Mouse (Mus musculus) kidney, postnatal 36 days (tissue): ENCODE measurements around the gene E030030I06Rik.
A peak's percentile ranks its signal among the peaks of the same experiment; 100 is the strongest.
"Not testable (repeated sequence)": the region's sequence is repeated elsewhere in the genome, so short reads cannot be mapped to it uniquely, and the experiment has no call there.

Source experiments
- DNase-seq, 2 experiments: peaks; one replicate each; pipeline ENCODE4 v3.0.0; 2021 to 2022; ENCODE audit warnings: mixed read lengths in 2 of 2

E030030I06Rik gene

DNA sequence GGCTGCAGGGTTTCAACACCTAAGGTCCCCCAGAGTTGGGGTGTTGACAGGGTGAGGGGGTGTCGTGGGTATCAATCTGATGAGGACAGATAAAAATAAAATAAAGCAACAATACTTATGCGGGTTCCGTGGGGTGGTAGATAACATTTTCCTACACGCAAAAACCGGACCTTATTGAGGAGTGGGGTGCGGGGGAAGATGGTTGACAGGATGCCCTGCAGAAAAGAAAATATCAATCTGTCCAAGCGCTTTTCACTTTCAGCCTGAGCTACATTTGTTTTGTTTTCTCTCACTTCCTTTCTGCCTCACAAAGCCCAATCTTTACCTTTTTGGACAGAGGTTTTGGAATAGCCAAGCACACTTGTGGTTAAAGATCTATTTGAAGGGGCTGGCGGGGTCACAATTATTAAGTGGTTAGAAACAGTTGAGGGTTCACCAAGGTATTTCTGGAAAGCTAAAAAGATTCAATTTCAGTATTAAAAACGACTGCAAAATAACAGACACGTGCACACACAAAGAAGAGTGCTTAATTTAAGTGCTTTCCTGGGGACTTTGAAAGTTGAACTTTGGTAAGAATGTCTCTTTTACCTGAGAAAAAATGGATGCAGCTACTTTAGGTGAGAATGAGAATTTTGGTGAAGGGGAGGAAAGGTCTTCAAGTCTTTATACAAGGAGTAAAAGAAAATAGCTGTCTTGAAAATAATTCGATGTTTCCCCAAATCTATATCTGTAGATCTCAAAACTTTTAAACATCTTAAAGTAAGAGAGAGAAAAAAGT, 3.0 kb upstream of the E030030I06Rik start:
- peak in 1 of 2 experiments; percentile 7 for DNase-seq

DNA sequence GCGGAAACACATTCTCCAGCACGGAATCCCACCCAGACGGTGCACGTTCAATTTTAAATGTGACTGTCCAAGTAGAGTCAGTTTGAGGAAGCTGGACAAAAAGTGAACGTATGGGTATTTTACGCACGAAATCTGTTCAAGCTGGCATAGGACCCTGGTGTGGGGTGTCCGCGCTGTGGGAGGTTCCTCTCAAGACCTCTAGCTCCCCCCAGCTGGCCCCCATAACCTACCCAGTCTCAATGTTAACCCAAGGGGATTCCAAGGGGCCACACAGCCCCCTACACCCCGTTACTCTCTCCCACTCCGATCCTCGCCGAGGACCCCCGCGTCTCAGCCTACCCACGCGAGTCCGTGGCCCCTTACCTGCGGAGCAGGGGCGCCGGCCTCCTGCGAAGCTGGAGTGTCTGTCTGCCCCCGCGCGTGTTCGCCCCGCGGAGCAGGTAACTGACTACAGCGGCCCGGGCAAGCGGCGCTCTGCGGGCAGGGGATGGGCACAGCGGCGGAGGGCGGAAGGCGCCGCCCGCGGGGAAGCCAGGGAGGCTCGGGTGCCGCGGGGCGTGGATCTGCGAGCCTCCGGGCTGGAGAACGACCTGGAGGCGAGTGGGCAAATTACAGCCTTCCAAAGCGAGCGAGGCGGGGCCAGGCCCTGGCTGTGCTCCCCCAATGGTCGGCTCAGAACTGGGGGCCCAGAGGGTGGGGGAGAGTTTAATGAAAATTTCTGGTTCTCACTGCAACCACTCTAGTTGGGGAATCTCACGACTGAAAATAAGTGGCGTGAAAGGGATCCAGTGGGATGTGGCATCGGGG, 2.2 kb upstream of the E030030I06Rik start:
- DNase-seq: peak in 1 of 2 experiments; percentile 15

DNA sequence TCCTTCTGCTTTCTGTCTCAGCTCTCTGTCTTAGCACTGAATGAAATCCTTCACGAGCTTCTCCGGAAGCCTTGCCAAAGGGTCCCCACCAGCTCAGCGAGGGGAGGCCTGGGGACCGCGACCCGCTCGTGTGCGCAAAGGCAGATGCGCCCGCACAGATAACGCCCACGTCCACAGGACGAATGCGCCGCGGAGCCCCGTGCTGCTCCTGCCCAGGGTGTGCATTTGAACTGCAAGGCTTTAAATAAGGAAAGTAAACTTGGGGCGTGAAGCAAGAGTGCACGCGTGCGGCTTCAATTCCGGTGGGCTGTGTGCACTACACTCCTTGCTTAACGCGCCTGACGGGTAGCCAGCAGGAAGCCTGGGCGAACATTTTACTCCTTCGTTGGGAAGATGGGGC, 1.5 kb upstream of the E030030I06Rik start:
- DNase-seq: peak in 1 of 2 experiments; percentile 22

DNA sequence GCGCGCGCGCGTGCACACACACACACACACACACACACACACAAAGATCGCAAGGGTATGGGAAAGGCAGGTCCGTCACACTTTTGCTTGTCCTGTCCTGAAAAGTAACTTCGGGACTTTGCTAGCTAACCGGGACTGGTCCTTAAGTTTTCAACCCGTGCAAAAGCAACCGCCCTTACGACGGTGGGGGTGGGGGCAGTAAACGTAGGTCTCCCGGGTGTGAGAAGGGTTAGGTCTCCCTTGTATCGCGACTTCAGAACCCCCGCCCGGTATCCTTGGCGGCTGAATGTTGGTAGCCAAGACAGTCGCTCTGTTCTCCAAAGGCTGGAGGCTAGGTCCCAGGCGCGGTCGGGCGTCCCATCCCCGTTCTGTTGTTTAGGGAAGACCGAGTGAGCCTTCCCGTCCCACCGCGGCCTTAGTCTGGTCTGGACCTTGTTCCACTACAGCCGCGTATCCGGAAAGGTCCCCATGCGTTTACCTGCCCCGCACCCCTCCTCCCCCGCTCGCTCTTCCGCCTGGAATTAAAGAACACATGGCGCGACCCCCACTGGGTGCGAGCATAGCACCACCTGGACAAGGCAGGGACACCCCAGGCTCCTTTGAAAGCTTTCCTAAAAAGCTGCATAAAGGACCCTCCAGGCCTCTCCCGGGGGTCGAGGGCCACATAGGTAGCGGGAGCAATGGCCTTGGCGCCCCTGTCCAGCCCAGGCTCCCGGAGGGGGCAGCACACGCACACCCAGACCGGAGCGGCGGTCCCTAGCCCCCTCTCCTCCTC, 808 bp upstream of the E030030I06Rik start:
- DNase-seq: peak in 1 of 2 experiments; percentile 37

DNA sequence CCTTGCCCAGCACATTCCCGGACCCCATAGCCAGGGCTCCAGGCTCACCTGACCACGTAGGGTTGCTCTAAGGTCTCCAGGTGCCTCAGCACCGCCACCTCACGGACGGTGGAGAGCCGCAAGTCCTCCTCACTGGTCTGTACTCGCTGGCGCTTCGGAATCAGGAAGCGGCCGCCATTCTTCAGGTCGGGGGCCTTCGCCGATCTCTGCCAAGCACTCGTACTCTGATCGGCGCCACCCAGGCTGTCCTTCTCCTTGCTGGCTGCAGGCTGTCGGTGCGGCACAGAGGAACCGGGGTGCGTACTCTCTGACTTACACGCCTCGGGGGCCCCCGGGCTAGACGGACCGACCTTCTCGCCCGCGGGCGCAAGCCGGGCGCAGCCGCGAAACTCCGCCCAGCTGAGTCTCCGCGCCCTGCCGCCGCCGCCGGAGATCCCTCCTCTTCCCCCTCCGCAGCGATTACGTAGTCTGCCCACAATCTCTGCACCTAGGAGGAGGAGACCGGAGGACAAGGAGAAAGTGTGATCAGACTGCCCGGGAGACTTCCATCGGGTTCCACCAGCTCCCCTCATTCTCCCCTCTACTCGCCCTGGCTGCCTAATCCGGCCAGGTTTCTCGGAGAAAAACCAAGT, 513 bp downstream of the E030030I06Rik start:
- peak; percentile 81 to 89 for DNase-seq

DNA sequence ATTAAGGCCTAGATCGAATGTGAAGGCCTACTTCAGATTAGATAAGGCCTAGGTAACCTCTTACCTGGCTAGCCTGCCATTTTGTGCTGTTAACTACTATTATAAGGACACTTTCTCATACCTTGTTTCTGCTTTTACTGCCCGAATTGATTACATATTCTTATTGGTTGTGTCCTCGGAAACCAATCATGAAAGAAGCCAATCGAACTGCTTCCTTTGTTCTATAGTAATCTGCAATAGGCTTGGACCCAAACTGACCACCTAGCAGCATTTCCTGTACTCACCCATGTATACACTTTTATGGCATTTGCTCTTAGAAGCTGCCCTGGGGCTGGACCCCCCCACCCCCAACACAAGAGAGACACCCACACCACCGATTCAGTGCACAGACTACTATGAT, 6.1 kb downstream of the E030030I06Rik start:
- no peak for DNase-seq

DNA sequence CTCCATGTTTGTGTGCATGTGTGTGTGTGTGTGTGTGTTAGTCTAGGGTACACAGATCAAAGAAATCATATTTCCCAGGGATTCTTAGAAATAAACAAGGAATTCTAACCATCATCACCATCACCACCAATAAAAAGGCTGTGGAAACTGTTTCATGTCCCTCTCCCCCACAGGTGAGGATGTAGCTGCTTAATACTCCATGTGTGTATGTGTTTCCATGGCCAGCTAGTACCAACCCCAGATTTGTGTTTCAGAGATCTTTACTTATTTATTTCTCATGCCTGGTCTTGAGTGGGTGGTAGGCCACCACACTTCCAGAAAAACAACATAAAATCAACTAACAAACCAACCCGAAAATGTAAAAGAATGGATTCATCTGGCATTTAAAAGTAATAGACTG, 6.9 kb downstream of the E030030I06Rik start:
- DNase-seq: peak in 1 of 2 experiments; percentile 26

DNA sequence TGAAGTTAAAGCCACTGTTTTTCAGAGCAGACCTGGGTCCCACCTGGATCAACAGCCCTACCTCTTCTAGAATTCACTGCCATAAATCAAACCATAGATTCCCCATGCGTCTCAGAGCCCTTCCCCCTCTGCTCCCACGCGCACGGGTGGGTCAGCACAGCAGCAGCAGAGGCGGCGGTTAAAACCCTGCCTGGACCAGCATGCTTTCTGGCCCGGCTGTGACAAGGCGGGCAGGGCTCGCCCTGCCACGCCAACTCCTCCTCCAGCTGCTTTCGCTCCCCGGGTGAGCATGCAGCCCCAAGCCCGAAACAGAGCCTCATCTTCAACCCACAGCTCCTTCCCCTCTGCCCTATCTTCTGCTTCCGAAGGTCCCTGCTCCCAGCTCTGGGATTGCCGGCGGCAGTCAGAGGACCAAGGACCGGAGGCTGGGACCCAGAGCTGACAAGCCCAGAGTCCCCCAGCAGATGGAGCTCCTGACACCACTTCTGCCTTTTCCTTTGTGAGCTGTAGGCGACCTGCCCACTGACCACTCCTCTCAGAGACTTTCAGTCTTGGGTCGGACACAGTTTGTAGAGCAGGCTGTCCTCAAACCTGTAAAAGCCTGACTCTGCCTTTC, 8.3 kb downstream of the E030030I06Rik start:
- peak; percentile 82 to 88 for DNase-seq

DNA sequence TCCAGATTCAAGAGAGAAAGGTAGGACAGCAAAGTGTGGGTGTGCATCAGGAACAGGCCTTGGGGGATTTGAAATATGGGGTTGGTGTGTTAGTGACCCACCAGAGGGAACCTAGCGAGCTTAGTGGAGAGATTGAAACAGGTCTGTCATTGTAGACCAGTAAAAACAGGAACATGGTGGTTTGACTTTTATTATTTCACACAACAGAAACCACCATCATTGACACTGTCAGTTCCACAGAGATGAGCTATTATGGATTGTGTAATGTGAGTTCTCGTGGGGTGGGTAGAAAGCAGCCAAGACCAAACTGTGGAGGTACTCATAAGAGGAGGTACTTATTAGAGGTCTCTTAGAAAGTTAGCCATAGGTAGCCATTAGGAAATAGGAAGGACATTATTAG, 74.5 kb downstream of the E030030I06Rik start:
- no peak for DNase-seq

DNA sequence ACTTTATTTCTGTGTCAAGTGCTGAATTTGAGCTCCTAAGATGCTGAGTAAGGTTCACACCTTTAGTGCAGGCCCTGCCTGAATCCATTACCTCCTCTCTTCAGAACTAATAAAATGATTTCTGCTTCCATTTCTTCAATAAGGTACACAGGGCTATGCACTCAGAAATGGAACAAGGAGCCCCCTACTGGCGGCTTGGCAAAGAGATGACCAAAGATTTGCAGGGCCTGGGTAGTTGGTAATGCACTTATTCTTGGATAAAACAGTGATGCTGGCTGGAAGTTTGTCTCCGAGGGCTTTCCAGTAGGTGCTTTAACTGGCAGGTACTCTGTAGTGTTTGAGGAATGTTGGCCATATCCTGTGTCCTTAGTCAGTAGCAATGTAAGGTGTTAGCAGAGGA, 76.3 kb downstream of the E030030I06Rik start:
- peak in 1 of 2 experiments; percentile 66 for DNase-seq

DNA sequence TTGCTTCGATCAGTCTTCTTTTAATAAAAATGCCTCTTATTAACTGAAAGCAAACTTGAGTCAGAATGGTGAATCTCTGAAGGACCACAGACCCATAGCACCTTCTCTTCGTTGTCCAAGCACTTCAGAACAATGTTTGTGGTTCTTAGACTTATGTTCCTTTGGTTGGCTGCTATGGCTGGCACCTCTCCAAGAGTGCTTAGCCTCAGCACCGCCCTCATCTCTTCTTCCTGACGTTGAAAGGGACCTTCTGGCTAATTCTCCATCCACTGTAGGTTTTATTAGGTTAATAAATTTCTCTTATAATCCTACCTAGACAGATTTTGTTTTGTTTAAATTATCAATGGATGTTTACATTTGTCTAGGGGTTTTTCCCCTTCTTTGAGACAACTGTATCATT, 78.5 kb downstream of the E030030I06Rik start:
- no peak for DNase-seq

DNA sequence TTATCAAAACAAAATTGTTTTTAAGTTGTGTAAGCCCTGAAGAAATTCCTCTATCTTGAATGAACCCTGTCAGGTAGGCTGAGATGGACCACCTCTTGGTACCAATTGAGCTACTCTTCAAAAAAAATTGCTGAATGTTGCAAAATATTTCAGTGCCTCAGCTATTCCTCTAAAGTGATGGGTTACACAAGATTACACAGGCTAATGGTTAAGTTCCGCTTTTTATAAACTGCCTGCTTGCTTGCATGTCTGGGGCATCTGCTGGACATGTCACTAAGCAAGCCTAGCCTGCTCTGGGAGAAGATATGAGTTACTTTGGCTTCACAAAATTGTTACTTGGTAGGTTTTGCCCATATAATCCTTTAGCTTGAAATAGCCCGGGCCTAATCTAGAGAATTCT, 78.9 kb downstream of the E030030I06Rik start:
- DNase-seq: no peak

DNA sequence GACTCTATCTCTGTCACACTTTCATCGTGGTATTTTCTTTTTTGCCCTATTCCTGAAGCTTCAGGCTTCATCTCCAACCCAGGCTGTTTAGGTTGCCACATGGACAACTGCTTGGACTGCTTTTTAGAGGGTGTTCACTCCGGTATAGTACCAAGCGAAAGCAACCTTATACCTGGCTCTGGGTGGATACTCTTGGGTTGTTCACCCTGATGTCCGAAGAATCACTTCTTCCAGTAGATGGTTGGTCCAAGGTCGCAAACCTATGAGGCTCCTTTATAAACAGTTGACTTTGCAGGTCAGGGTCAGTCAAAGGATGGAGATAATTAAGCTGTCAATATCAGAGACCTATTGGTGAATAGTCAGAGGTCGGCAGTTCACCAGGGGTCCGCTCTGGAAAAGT, 81.1 kb downstream of the E030030I06Rik start, which contains the start of gene 4930444G20Rik:
4930444G20Rik (minus strand) TSS at position 101 of the 400 bp plus-strand sequence.
- DNase-seq: not testable (repeated sequence)
